Mouse (Mus musculus) limb, embryonic 11.5 days (tissue): ENCODE measurements at regions not wholly inside any gene's neighbourhood (a gene's known extent, or its start where the extent isn't known, plus 50 kb on each side); places are given as distances from the start of the nearest gene placed in this dataset.

ENCODE experiments used
- ATAC-seq: fragments of 200-750 bp; cut with Nextera tagmentation; 2 replicates; pipeline ENCODE4 v1.8.0; 2017; ENCODE audit warnings: low read depth; ENCODE audit not compliant: insufficient number of reproducible peaks, low FRiP score, low TSS enrichment
- DNase-seq: peaks from one replicate; pipeline ENCODE4 v3.0.0-alpha.2; 2015; ENCODE audit warnings: low spot score
- H3K27ac ChIP-seq: fragments of 300-500 bp; sonication (generic); replicated peaks from 2 replicates; pipeline ENCODE4 v1.5.1; 2014; ENCODE audit warnings: low read depth, mild to moderate bottlenecking, low read length
- H3K27me3 ChIP-seq: fragments of 300-500 bp; sonication (generic); 2 replicates; pipeline ENCODE4 v1.6.1; 2014; ENCODE audit warnings: mild to moderate bottlenecking, low read length, mixed read lengths; ENCODE audit not compliant: control insufficient read depth, insufficient read depth
- H3K36me3 ChIP-seq: fragments of 300-500 bp; sonication (generic); 2 replicates; pipeline ENCODE4 v1.6.1; 2014; ENCODE audit warnings: mild to moderate bottlenecking, low read length, moderate library complexity, mixed read lengths; ENCODE audit not compliant: control insufficient read depth, insufficient read depth
- H3K4me1 ChIP-seq: fragments of 300-500 bp; sonication (generic); 2 replicates; pipeline ENCODE4 v1.6.1; 2014; ENCODE audit warnings: low read length, mixed read lengths; ENCODE audit not compliant: control insufficient read depth, insufficient read depth
- H3K4me2 ChIP-seq: fragments of 300-500 bp; sonication (generic); 2 replicates; pipeline ENCODE4 v1.6.1; 2014; ENCODE audit warnings: low read depth, mild to moderate bottlenecking, moderate library complexity; ENCODE audit not compliant: severe bottlenecking
- H3K4me3 ChIP-seq: fragments of 300-500 bp; sonication (generic); 2 replicates; pipeline ENCODE4 v1.5.1; 2014; ENCODE audit warnings: low read depth, low read length
- H3K9ac ChIP-seq: fragments of 300-500 bp; sonication (generic); 2 replicates; pipeline ENCODE4 v1.6.1; 2014; ENCODE audit warnings: mild to moderate bottlenecking, low read length
- H3K9me3 ChIP-seq: fragments of 300-500 bp; sonication (generic); 2 replicates; pipeline ENCODE4 v1.6.1; 2016; ENCODE audit warnings: low read length; ENCODE audit not compliant: control insufficient read depth
- WGBS: fragments of 180-500 bp; shearing (Covaris S2); extraction: QIAGEN DNeasy Blood & Tissue Kit; methylation state at CpG from one replicate; pipeline ENCODE4 v1.1.7; 2014; 5-methylcytosine and 5-hydroxymethylcytosine counted together

GRCm38 (mm10) chr4:91116807-91117609, 283.6 kb downstream of the Elavl2 start:
- H3K4me3 ChIP-seq: no peak overlapping the region
- H3K4me2 ChIP-seq: no peak overlapping the region
- H3K27me3 ChIP-seq: no peaks in the 10 kb centered on the region
- no peaks in the 10 kb centered on the region for H3K4me1 ChIP-seq
- H3K9me3 ChIP-seq: no peaks in the 10 kb centered on the region
- 78% methylated on average over 5 of the region's 5 CpGs for WGBS
- ATAC-seq: no peak
- DNase-seq: no peak
- H3K9ac ChIP-seq: no peak overlapping the region
- no peaks in the 10 kb centered on the region for H3K36me3 ChIP-seq
- no peak overlapping the region for H3K27ac ChIP-seq

- no peaks in the 10 kb centered on the region for H3K27me3 ChIP-seq
- no peak overlapping the region for H3K4me2 ChIP-seq
- 0 out of 2 replicates have a peak, but pooled peaks cover 4% of the 10 kb centered on the region for H3K4me1 ChIP-seq
- H3K9me3 ChIP-seq: no peaks in the 10 kb centered on the region
- WGBS: 91% methylated on average over 11 of the region's 11 CpGs
- no peaks in the 10 kb centered on the region for H3K36me3 ChIP-seq
- ATAC-seq (no peak), DNase-seq (no peak)
- no peak overlapping the region for H3K9ac ChIP-seq
- no peak overlapping the region for H3K27ac ChIP-seq
- H3K4me3 ChIP-seq: no peak overlapping the region
Observed at GRCm38 (mm10) chr4:91111684-91112681, 288.6 kb downstream of the Elavl2 start.

GRCm38 (mm10) chr4:91096086-91096485, 304.5 kb downstream of the Elavl2 start:
- H3K9ac ChIP-seq: no peak overlapping the region
- no peak overlapping the region for H3K4me2 ChIP-seq
- no peak overlapping the region for H3K4me3 ChIP-seq
- DNase-seq (no peak), ATAC-seq (no peak)
- no peaks in the 10 kb centered on the region for H3K9me3 ChIP-seq
- no peak overlapping the region for H3K27ac ChIP-seq
- H3K36me3 ChIP-seq: no peaks in the 10 kb centered on the region
- no peaks in the 10 kb centered on the region for H3K27me3 ChIP-seq
- H3K4me1 ChIP-seq: no peaks in the 10 kb centered on the region

DNA sequence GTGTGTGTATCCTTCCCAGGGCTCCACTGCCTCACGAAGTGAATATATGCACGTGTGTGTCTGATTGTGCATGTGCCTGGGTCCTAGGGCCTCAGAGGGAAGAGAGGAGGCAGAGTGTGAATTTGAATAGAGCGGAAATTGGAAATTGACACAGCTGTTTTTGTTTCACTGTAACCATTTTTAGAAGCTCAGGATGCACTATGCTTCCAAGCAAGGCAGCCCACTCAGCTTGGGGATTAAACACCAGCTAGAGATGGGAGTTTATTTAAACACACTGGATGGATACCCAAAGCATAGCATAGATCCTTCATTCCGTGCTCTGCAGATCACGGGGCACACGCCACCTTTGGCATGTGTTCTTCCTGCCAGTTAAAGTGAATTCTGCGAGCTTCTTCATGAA, 306.2 kb downstream of the Elavl2 start:
- H3K4me1 ChIP-seq: no peaks in the 10 kb centered on the region
- H3K27ac ChIP-seq: no peak overlapping the region
- no peaks in the 10 kb centered on the region for H3K9me3 ChIP-seq
- no peak for DNase-seq
- H3K9ac ChIP-seq: no peak overlapping the region
- no peak overlapping the region for H3K4me2 ChIP-seq
- ATAC-seq: no peak
- no peaks in the 10 kb centered on the region for H3K27me3 ChIP-seq
- no peak overlapping the region for H3K4me3 ChIP-seq
- WGBS: 88% methylated on average over 7 of the region's 7 CpGs
- H3K36me3 ChIP-seq: no peaks in the 10 kb centered on the region

DNA sequence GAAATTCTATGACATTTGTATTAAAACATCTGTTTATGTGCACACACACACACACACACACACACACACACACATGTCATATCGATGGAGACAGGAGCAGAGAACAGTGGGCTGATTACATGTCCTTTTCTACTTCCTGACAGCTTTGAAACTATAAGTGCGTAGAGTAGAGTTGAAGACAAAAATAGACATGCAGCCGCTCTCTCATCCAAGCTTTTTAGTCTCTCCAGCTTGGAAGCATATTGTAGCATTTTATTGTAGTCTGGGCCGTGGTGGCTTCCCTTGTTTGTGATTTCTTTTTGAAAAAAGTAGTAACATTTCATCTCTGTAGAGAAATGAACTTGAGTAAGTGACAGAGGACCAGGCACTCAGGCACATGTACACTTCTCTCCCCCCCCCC, 306.7 kb downstream of the Elavl2 start:
- Histone ChIP-seq H3K27ac (no peak overlapping the region), H3K4me1 (no peaks in the 10 kb centered on the region), H3K36me3 (no peaks in the 10 kb centered on the region), H3K4me3 (no peak overlapping the region), H3K27me3 (no peaks in the 10 kb centered on the region), H3K9me3 (no peaks in the 10 kb centered on the region), H3K4me2 (no peak overlapping the region), H3K9ac (no peak overlapping the region)
- 87% methylated on average over 4 of the region's 4 CpGs for WGBS
- ATAC-seq (no peak), DNase-seq (no peak)

DNA sequence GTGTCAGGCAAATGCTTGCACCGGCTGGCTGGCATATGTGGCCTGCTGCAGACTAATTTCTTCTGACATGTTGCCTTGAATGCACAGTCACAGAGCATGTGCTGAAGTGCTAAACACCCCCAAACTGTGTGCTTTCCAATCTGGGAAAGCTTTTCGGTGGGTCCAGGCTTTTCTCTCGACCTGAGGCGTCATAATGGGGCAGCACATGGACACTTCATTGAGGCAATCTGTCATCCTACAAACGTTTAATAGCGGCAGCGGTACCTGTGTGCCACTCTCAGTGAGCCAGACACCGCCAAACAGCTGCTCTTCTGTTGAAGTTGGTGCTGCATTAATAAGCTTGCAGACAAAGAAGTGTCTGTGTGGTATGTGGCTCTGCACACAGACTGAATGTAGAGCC, 308.3 kb downstream of the Elavl2 start:
- H3K9me3 ChIP-seq: no peaks in the 10 kb centered on the region
- H3K36me3 ChIP-seq: no peaks in the 10 kb centered on the region
- H3K9ac ChIP-seq: no peak overlapping the region
- ATAC-seq: 0 out of 2 replicates have a peak, but pooled peaks have one; percentile 54
- WGBS: 74% methylated on average over 8 of the region's 8 CpGs
- H3K4me2 ChIP-seq: no peak overlapping the region
- H3K4me3 ChIP-seq: no peak overlapping the region
- no peaks in the 10 kb centered on the region for H3K27me3 ChIP-seq
- H3K4me1 ChIP-seq: no peaks in the 10 kb centered on the region
- no peak for DNase-seq
- H3K27ac ChIP-seq: no peak overlapping the region

GRCm38 (mm10) chr4:91091910-91092309, 308.7 kb downstream of the Elavl2 start:
- Histone ChIP-seq H3K9me3 (no peaks in the 10 kb centered on the region), H3K4me1 (no peaks in the 10 kb centered on the region), H3K27me3 (no peaks in the 10 kb centered on the region), H3K9ac (no peak overlapping the region), H3K4me3 (no peak overlapping the region), H3K36me3 (no peaks in the 10 kb centered on the region), H3K4me2 (no peak overlapping the region), H3K27ac (no peak overlapping the region)
- ATAC-seq (no peak), DNase-seq (no peak)
- WGBS: 91% methylated on average over 3 of the region's 3 CpGs

DNA sequence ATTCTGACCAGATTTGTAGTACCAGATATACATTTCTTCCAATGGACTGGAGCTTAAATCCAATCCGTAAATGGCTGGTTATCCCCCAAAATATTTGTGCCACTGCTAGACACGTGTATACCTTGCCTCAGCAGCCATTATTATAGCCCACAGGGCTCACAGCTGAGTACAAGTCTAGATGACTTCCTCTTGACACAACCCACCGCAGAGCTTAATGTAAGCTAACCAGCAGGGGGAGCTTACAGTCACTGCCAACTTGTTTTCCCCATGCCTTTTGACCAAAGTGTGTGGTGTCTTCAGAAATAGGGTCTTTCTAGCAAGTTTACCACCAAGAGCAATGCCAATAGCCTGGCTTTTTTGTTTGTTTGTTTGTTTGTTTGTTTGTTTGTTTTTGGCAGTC, 316.6 kb downstream of the Elavl2 start:
- no peak overlapping the region for H3K27ac ChIP-seq
- H3K4me2 ChIP-seq: no peak overlapping the region
- H3K4me3 ChIP-seq: no peak overlapping the region
- no peak for DNase-seq
- H3K4me1 ChIP-seq: 0 out of 2 replicates have a peak, but pooled peaks cover 4% of the 10 kb centered on the region
- ATAC-seq: 0 out of 2 replicates have a peak, but pooled peaks have one; percentile 51
- H3K9me3 ChIP-seq: no peaks in the 10 kb centered on the region
- no peak overlapping the region for H3K9ac ChIP-seq
- WGBS: 51% methylated on average over 3 of the region's 3 CpGs
- H3K36me3 ChIP-seq: no peaks in the 10 kb centered on the region
- no peaks in the 10 kb centered on the region for H3K27me3 ChIP-seq
